Mouse (Mus musculus): ENCODE measurements around the gene Neu2. TPM values are rescaled to one million over a fixed set of nuclear protein-coding genes. Genes with fewer than 3 reads are reported as not detected.
A peak's percentile ranks its signal among the peaks of the same experiment; 100 is the strongest.

Gene Neu2
- polyA plus RNA-seq, 1 experiment from 2014 or later = not detected

DNA sequence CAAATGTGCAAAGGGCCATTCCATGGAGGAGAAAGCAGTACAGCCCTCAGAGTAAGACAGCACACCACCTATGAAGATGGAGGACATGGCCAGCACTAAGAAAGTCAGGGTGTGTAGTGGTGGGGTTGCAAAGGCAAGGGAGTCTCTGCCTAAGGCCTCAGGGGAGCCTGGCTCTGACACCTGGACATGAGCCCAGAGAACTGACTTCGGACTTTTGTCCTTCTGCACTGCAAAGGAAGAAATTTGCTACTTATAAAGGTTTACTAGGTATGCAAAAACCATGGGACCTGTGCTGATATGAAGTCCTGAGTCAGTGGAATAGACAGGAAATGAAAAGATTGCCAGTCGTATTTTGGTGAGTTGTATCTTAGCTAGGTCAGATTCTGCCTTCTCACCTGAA, 92.1 kb downstream of the Neu2 start:
- Histone ChIP-seq H3K27me3 (ENCODE audit: insufficient read depth, poor library complexity, severe bottlenecking) (0 out of 2 replicates have a peak, but pooled peaks cover 5% of the 10 kb centered on the region), H3K27ac (no peak overlapping the region), H3K4me3 (no peak overlapping the region), H3K4me1 (replicated peaks) (no peaks in the 10 kb centered on the region), H3K9me3 (no peaks in the 10 kb centered on the region), H3K36me3 (no peaks in the 10 kb centered on the region)
- 84% methylated on average over 2 of the region's 2 CpGs for WGBS
- no peak for DNase-seq (ENCODE audit: low spot score)

DNA sequence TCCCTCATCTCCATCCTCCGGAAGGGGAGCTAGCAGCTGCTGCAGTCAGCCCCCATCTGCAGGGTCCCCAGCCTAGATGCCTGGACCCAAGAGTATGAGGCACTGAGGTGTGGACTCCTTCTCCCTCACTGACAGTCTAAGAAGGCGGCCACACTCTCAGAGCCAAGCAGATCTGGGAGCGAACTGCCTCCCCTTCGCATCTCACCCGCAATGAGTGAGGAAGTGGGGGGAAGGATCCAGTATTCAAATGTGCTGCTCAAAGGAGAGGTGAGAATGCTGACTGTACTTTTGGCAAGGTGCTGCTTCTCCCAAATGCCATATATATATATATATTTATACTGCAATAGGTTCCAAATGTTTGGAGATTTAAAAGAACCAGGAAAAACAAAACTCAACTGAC, 93.7 kb downstream of the Neu2 start:
- DNase-seq (ENCODE audit: low spot score) = no peak
- Histone ChIP-seq H3K4me3 (no peak overlapping the region), H3K27me3 (ENCODE audit: insufficient read depth, poor library complexity, severe bottlenecking) (0 out of 2 replicates have a peak, but pooled peaks cover under 1% of the 10 kb centered on the region), H3K27ac (no peak overlapping the region), H3K4me1 (replicated peaks) (no peaks in the 10 kb centered on the region; the same call in 1 of the 2 replicates), H3K36me3 (no peaks in the 10 kb centered on the region), H3K9me3 (no peaks in the 10 kb centered on the region)
- 91% methylated on average over 5 of the region's 5 CpGs for WGBS

DNA sequence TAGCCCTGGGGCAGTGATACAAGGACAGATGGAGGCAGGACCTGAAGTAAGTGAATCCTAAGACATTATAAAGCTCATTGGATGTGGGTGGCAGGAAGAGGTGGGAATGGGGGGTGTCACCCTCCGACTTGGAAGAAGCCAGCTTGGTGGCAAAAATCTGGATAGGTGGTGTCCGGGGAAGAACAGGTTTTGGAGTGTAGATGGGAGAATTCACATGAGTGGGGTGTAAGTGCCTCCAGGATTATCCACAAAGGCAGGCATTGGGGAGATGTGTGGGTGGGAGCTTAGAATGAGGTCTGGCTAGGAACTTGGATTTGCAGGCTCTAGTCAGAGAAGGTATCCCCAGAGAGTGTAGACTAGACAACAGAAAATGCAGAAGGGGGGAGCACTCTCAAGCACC, 95.6 kb downstream of the Neu2 start:
- Histone ChIP-seq H3K27me3 (ENCODE audit: insufficient read depth, poor library complexity, severe bottlenecking) (no peaks in the 10 kb centered on the region), H3K4me3 (no peak overlapping the region), H3K36me3 (no peaks in the 10 kb centered on the region), H3K9me3 (no peaks in the 10 kb centered on the region), H3K4me1 (replicated peaks) (no peaks in the 10 kb centered on the region; the same call in 1 of the 2 replicates), H3K27ac (no peak overlapping the region)
- WGBS = 82% methylated on average over 2 of the region's 2 CpGs
- DNase-seq (ENCODE audit: low spot score) = no peak

DNA sequence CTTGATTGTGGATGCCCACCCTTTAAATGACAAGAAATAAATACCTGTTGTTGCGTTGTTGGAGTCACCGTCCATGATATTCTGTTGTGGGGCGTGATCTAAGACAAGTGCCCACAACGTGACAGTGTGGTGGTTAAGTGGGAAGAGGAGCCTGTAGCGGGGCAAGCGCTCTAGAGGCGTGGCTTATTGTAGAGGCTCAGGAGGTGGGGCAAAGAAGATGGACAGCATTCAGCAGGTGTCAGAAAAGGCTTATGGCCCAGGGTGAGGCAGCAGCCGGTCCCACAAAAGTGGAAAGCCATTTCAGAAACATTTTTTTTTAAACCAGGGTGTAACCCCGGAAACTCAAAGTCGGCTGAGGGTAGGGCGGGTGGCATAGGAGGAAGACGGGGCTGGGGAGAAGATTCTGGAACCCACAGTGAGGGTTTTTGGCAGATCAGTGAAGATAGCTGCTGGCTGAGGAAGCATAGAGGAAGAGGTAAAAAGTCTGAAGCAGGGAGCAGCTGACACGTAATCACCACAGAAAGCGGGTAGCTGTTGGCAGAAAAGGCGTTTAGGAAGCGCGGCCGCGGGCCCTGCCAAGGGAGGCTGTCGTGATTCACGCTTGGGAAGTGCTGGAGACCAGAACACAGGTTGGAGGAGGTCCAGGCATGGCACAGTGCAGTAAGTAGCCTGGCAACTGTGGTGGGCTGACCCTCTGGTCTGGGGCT, 97.8 kb downstream of the Neu2 start:
- no peak overlapping the region for H3K27ac ChIP-seq
- no peaks in the 10 kb centered on the region for H3K9me3 ChIP-seq
- no peaks in the 10 kb centered on the region for H3K27me3 ChIP-seq (ENCODE audit: insufficient read depth, poor library complexity, severe bottlenecking)
- 79% methylated on average over 21 of the region's 21 CpGs for WGBS
- no peak overlapping the region for H3K4me3 ChIP-seq
- H3K36me3 ChIP-seq = no peaks in the 10 kb centered on the region
- H3K4me1 ChIP-seq (replicated peaks) = no peaks in the 10 kb centered on the region; the same call in 1 of the 2 replicates
- DNase-seq (ENCODE audit: low spot score) = no peak

DNA sequence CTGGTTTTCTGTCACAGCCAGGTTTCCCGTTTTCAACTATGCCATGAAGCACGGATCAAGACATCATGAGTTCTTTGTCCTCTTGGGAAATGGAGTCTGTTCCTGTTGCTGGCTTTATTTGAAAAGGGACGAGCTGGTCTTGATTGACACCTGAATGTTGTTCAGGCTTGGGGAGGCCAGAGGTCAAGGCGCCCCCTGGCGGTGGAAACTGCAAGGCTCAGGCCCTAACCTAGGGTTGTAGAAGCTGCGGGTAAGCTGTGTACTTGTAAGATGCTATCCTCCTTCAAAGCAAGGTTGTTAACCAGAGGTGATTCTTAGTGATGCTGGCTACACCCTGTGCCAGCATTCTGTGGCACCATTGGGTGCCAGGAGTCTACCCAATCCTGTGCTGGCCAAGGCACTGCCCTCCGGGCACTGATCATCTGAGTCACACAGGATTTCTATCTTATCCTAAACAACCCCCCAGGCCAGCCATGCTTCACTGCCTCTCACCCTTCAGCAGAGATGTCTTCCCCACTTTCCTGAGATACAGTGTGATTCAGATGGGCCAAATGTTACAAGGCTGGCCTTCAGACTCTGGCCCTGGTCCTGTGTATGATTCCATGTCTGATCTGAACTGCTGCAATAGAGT, 98.8 kb downstream of the Neu2 start:
- Histone ChIP-seq H3K36me3 (no peaks in the 10 kb centered on the region), H3K9me3 (no peaks in the 10 kb centered on the region), H3K4me3 (no peak overlapping the region), H3K27me3 (ENCODE audit: insufficient read depth, poor library complexity, severe bottlenecking) (no peaks in the 10 kb centered on the region), H3K4me1 (replicated peaks) (no peaks in the 10 kb centered on the region; the same call in 1 of the 2 replicates), H3K27ac (no peak overlapping the region)
- 31% methylated on average over 7 of the region's 7 CpGs for WGBS
- DNase-seq (ENCODE audit: low spot score) = peak; percentile 75

DNA sequence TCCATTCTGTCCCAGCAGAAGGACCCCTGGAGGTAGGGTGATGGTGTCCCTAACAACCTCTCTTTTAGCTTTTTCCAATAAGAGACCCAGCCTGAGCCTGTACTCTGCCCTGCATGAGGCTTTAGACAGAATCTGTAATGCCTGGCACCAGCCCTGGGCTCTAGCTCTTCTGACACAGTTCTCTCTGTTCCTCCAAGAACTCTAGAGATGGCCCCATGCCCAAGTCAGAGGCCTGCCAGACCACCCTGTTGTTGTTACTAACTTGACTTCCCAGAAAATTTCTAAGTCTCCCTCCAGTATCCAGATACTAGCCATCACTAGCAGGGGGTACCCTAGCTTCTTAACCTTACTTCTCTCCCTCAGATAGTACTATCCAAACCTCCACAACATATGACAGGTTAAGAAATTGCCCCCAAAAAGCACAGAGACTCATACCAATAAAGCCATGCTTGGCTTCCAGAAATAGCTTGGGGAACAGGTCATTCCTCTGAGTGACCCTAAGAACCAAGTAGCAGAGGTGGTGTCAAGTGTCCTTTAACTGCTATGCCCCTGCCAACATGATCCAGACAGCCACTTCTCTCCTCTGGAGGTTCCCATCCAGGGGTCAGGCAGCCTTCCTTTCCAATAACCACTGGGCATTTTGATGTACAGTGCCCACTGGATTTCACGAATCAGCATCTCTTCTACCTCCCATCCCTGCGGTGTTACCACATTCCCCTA, 105.0 kb downstream of the Neu2 start:
- H3K9me3 ChIP-seq = no peaks in the 10 kb centered on the region
- H3K27ac ChIP-seq = no peak overlapping the region
- no peaks in the 10 kb centered on the region for H3K4me1 ChIP-seq (replicated peaks)
- H3K4me3 ChIP-seq = no peak overlapping the region
- H3K27me3 ChIP-seq (ENCODE audit: insufficient read depth, poor library complexity, severe bottlenecking) = no peaks in the 10 kb centered on the region
- no peaks in the 10 kb centered on the region for H3K36me3 ChIP-seq
- WGBS = 85% methylated on average over 2 of the region's 2 CpGs
- no peak for DNase-seq (ENCODE audit: low spot score)

DNA sequence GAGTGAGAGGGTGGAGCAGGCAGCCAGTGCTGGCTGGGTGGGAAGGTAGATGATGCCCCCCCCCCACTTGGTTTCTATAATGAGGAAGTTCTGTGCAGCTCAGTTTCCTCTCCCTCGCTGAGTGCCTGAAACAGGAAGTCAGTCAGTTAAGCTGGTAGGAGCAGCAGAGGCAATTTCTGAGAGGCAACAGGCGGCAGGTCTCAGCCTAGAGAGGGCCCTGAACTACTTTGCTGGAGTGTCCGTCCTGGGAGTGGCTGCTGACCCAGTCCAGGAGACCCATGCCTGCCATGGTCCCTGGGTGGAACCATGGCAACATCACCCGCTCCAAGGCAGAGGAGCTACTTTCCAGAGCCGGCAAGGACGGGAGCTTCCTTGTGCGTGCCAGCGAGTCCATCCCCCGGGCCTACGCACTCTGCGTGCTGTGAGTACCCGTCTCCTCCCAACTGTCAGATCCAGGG, 110.6 kb downstream of the Neu2 start, which contains the start of gene Inpp5d:
Gene Inpp5d (plus strand): TSS at position 102 of the 458 bp plus-strand sequence.
- peak within 1 kb of the TSS; percentile 23 for H3K4me3 ChIP-seq
- peak within 1 kb of the TSS; percentile 67 for H3K27ac ChIP-seq
- no peaks in the 10 kb centered on the region for H3K36me3 ChIP-seq
- H3K27me3 ChIP-seq (ENCODE audit: insufficient read depth, poor library complexity, severe bottlenecking) = no peaks in the 10 kb centered on the region
- H3K4me1 ChIP-seq (replicated peaks) = peaks cover 25% of the 10 kb centered on the region
- no peak for DNase-seq (ENCODE audit: low spot score)
- 80% methylated on average over 12 of the region's 12 CpGs for WGBS
- H3K9me3 ChIP-seq = no peaks in the 10 kb centered on the region

DNA sequence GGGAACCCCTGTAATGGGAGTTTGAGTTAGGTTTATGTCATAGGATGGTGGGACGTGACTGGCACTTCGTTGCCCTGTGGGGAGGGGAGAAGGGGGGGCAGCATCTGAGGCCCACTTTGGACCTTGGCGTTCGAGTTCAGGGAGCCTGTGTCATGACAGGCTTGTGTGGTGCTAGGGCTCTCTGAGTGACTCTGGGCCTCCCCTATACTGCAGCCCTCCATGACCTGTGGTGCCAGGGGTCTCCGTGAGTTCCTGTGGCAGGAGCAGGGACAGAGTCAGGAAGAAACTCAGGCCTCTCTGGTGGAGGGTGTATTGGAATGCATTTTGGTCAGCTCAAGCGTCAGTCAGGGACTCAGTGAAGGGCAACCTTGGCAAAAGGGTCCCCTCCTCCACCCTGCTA, 111.0 kb downstream of the Neu2 start:
- 73% methylated on average over 6 of the region's 6 CpGs for WGBS
- Histone ChIP-seq H3K36me3 (no peaks in the 10 kb centered on the region), H3K4me3 (peak overlapping the region; percentile 23), H3K27ac (peak overlapping the region; percentile 67), H3K4me1 (replicated peaks) (peaks cover 25% of the 10 kb centered on the region), H3K27me3 (ENCODE audit: insufficient read depth, poor library complexity, severe bottlenecking) (no peaks in the 10 kb centered on the region), H3K9me3 (no peaks in the 10 kb centered on the region)
- DNase-seq (ENCODE audit: low spot score) = no peak

DNA sequence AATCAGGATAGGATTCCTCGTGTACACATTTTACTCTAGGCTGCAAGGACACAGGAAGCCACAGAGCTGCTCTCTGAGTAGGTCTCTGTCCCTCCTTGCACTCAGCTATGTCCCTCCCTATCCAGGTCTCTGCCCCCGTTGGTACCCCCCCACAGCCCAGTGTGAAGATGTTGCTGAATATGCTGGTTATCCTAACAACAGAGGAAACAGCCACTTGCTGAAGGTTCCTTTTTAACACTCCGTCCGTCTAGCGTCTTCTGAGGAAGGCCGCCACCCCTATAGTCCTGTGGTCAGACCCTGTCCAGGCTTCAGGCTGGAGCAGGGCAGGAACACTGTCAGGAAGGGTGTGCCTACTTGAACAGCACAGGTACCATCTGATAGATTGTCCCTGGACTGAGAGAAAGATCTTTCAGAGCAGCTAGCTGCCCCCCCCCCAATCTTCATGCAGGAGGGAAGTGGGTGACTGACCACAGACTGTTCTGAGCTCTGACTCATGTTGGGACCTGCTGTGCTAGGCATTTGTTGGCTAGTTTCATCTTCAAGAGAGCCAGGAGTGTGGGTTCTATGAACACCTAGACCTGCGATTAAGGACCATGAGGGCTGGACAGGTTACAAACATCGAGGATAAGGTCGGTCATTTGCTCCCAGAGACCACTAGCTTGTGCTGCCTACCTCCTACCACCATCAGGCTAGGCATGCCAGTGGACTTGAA, 111.6 kb downstream of the Neu2 start:
- Histone ChIP-seq H3K9me3 (no peaks in the 10 kb centered on the region), H3K27ac (peak overlapping the region; percentile 45), H3K27me3 (ENCODE audit: insufficient read depth, poor library complexity, severe bottlenecking) (no peaks in the 10 kb centered on the region), H3K36me3 (no peaks in the 10 kb centered on the region), H3K4me3 (no peak overlapping the region), H3K4me1 (replicated peaks) (peaks cover 25% of the 10 kb centered on the region)
- no peak for DNase-seq (ENCODE audit: low spot score)
- WGBS = 91% methylated on average over 9 of the region's 9 CpGs

DNA sequence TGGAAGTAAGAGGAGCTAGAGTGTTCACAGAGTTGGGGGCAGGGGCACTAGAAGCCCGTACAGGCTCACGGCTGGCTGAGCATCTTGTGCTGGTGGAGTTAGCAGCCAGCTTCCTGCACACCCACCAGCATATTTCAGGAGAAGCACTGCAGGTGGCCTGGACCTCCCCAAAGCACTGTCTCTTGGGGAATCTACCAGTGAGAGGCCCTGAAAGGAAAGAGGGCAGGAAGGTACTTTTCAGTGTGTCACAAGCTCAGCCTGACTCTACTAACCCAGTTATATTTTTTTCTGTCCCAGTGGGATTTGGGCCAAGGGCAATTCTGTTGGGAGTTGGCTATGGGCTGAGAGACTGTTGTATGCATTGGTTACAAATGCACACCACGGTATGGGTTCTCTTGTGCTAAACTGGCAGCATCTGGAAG, 112.2 kb downstream of the Neu2 start:
- no peak for DNase-seq (ENCODE audit: low spot score)
- no peaks in the 10 kb centered on the region for H3K9me3 ChIP-seq
- no peaks in the 10 kb centered on the region for H3K27me3 ChIP-seq (ENCODE audit: insufficient read depth, poor library complexity, severe bottlenecking)
- peaks cover 25% of the 10 kb centered on the region for H3K4me1 ChIP-seq (replicated peaks)
- no peak overlapping the region for H3K27ac ChIP-seq
- no peaks in the 10 kb centered on the region for H3K36me3 ChIP-seq
- H3K4me3 ChIP-seq = no peak overlapping the region
- WGBS = 62% methylated on average over 3 of the region's 3 CpGs

DNA sequence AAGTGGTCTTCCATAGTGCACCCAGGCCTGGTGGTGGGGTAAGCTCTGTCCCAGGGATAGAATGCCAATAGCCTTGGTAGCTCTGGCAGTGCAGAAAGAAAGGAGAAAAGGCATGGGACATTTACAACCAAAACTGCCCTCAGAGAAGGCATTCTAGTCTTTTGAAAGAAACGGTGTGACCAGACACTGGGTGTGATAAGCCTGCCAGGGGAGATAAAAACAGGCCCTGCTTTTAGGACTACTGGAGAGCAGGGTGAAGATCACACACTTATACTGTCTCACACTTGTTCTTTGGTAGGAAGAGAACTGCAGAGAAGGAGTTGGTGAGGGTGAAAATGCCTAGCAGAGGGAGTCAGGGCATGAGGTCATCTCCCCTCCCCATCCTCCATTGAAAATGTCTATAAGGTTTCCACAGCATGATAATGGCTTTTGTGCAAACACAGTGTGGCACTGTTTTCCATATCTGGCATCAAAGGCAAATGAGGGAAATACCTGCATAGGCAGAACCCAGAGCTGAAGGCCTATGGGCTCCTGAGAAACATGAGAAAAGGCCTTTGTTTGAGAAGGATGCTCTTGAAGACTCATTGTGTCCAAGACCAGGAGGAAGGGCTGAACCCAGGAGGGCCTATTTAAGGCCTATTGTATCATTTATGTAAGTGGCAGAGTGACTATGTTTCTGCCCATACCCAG, 114.4 kb downstream of the Neu2 start:
- Histone ChIP-seq H3K27me3 (ENCODE audit: insufficient read depth, poor library complexity, severe bottlenecking) (no peaks in the 10 kb centered on the region), H3K4me1 (replicated peaks) (peaks cover 25% of the 10 kb centered on the region), H3K36me3 (no peaks in the 10 kb centered on the region), H3K4me3 (no peak overlapping the region), H3K27ac (no peak overlapping the region), H3K9me3 (no peaks in the 10 kb centered on the region)
- WGBS = 83% methylated on average over 1 of the region's 1 CpGs
- DNase-seq (ENCODE audit: low spot score) = no peak

DNA sequence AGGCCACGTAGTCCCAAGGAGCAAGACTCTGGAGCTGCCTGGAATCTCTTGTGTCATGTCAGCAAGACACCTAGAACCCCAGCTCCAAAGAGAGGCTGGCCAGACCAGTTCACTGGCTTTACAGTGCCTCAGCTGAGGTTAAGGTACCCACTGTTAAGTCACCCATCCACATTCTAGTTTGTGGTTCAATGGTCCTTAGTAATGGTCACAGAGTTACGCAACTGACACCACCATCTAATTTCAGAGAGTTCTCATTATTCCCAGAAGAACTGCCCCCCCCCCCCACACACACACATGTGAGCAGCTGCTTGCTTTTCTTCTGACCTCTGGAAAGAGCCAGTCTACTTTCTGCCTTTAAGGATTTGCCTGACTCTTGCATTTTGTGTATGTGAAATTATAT, 115.1 kb downstream of the Neu2 start:
- Histone ChIP-seq H3K27ac (no peak overlapping the region), H3K4me3 (no peak overlapping the region), H3K36me3 (no peaks in the 10 kb centered on the region), H3K27me3 (ENCODE audit: insufficient read depth, poor library complexity, severe bottlenecking) (no peaks in the 10 kb centered on the region), H3K4me1 (replicated peaks) (peaks cover 25% of the 10 kb centered on the region), H3K9me3 (no peaks in the 10 kb centered on the region)
- no peak for DNase-seq (ENCODE audit: low spot score)
- 88% methylated on average over 2 of the region's 2 CpGs for WGBS

All from hindbrain, embryonic 10.5 days (tissue).